Mouse (Mus musculus) urinary bladder, adult 2 months (tissue): ENCODE data around the gene Map4k4. TPM values are rescaled to one million over a fixed set of nuclear protein-coding genes. Genes with fewer than 3 reads are reported as not detected.

Experiments used
- DNase-seq: peaks from one replicate; pipeline ENCODE4 v3.0.0; 2022; ENCODE audit warnings: low spot score
- polyA plus RNA-seq: library from polyadenylated mRNA; depleted of rRNA; stranded (reverse); fragments of >200 nt; gene quantifications from 2 replicates; pipeline ENCODE4 v1.2.3, GENCODE M21; 2012

Gene Map4k4
- polyA plus RNA-seq, 1 experiment: 56.1 TPM

- DNase-seq: no peak
Observed at GRCm38 (mm10) chr1:39963821-39964220, 63.1 kb downstream of the Map4k4 start.

- DNase-seq: no peak
Observed at GRCm38 (mm10) chr1:39964427-39964826, 63.7 kb downstream of the Map4k4 start.

GRCm38 (mm10) chr1:39965461-39965860 is 64.7 kb downstream of the Map4k4 start:
- no peak for DNase-seq

DNA sequence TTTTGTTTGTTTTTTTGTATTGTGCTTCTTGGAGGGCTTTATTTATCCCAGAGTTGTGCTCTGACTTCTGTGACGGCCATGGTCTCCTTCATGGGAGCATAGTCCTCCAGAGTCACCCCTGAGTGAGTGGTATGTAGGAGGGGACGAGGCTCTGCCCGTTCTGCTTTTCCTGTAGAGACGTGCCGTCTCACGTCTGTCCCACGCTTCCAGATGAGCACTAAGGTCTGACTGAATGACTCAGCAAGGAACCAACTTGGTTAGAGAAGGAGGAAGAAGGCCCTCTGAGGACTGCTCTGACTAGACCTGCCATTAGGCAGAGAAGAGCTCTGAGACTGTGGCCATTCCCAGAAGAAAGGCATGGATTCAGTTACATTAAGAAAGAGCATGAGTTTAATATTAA is 68.3 kb downstream of the Map4k4 start:
- DNase-seq: no peak

- DNase-seq: no peak
Observed at GRCm38 (mm10) chr1:39969771-39970406, 69.2 kb downstream of the Map4k4 start.

DNA sequence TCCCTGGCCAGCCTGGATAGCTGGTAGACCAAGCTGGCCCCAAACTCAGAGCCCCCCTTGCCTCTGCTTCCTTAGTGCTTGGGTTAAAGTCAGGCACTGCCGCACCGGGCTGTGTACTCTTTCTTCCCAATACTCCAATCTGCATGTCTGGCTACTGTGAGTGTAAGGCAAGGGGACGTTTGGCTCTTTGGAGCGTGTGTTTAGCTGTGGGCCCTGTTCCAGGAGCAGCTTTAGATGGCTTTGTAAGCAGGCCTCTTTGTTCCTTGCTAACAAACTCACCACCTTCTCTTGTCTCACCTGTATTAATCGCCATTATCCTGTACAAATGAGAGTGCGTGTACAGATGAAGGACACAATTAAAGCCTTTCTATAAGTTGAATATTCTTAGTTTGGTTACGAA is 71.7 kb downstream of the Map4k4 start:
- no peak for DNase-seq

GRCm38 (mm10) chr1:39973911-39974310 is 73.2 kb downstream of the Map4k4 start:
- DNase-seq: no peak

GRCm38 (mm10) chr1:39975005-39975404 is 74.3 kb downstream of the Map4k4 start:
- DNase-seq: no peak

DNA sequence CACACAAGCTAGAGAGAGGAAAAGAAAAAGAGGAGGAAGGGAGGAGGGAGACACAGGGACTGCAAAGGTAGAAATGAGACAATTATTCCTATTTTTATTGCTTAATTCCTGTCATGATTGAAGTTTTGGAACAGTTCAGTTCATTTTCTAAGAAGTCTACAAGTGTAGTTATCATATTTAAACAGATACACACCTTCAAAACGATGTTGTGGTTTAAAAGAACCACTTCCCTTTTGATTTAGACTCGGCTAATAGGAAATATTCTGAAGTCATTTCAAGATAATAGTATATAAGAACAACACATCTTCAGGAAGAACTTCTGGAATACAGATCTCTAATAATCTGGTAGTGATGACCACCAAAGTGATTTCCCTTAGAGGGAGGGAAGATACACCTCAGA is 75.4 kb downstream of the Map4k4 start:
- DNase-seq: no peak

GRCm38 (mm10) chr1:39976847-39977744 is 76.4 kb downstream of the Map4k4 start:
- DNase-seq: no peak

GRCm38 (mm10) chr1:39978781-39979486 is 78.2 kb downstream of the Map4k4 start:
- no peak for DNase-seq

- DNase-seq: no peak
Observed at GRCm38 (mm10) chr1:39980314-39981290, 79.9 kb downstream of the Map4k4 start.

DNA sequence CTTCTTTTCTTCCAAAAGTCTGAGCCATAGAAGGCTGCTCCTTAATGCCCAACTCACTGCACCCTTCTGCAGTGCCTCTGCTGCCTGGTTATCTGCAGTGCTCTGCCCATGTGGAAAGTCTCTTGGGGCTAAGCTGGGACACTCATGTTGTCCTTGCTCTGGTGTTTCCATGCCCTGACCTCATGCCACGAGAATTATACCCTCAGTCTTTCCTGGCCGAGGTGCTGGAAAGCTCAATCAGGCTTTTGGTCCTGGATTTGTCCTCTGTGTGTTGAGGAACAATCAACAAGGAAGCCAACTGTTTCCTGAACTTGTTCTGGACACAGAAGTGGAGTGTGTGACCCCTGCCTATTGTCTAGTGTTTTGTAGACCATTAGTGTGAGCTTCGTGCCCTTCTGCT is 81.3 kb downstream of the Map4k4 start:
- no peak for DNase-seq

- DNase-seq: no peak
Observed at GRCm38 (mm10) chr1:39982727-39983487, 82.2 kb downstream of the Map4k4 start.

DNA sequence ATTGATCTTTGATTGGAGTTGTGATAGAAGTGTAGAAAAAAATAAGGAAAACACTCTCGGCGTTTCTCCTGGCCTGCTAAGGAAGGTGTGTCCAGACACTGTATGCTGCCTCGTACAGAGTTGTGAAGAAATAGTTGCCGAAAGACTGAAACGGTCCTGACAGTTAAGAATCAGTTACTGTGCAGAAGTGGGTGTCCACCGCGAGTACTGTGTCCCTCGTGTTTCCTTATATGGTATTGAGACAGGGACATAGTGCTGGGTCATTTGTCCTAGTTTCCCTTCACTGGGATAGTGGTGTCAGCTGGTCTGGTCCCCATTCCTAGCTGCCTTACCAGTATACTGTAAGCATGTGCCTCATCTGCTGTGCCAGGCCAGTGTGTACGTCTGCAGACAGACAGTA is 83.6 kb downstream of the Map4k4 start:
- no peak for DNase-seq

DNA sequence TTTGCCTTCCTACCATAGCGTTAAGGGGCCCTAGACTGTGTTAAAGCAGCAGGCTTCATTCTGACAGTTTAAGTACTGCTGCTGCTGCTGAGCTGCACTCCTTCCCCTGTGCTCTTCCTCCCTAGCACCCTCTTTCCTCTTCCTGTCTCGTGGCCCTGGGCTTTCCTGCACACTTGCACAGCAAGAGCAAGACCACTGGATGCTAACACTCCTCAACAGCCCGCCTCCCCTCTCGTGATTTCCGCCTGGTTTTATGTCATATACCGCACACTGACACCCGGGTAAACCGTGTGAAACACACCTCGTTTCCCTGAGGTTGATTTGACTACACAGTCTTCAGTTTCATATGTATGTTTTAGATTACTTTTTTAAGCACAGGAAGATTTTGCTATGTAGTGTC is 86.1 kb downstream of the Map4k4 start:
- DNase-seq: no peak

- DNase-seq: no peak
Observed at GRCm38 (mm10) chr1:39988841-39989240, 88.1 kb downstream of the Map4k4 start.

DNA sequence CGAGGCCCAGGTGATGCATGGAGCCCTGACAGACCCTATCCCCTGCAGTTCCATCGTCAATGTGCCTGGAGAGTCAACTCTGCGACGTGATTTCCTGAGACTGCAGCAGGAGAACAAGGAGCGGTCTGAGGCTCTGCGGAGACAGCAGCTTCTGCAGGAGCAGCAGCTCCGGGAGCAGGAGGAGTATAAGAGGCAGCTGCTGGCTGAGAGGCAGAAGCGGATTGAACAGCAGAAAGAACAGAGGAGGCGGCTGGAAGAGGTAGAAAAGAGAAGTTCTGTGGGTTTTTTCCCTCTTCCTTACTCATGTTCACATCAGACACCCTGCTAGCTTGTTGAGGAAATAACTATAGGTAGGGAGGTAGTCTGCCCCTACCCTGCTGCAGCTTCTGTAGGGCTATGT is 89.3 kb downstream of the Map4k4 start:
- no peak for DNase-seq

DNA sequence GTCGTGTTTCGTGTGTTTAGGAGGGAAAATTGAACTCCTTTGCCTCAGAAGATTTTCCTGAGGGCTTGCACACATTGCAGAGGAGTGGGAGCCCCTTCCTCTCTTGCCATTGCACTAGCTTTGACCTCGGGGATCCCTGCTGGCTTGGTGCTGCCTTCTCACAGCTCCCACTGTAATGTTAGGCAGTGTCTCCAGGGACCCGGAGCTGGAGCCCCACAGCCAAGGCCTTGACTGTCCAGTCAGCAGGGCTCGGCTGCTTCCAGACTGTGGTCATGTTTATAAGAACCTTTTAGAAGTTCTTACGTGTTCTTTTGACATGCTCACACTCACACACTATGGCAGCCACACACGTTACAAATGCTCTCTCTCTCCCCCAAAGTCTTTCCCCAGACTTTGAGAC is 93.2 kb downstream of the Map4k4 start:
- DNase-seq: no peak

DNA sequence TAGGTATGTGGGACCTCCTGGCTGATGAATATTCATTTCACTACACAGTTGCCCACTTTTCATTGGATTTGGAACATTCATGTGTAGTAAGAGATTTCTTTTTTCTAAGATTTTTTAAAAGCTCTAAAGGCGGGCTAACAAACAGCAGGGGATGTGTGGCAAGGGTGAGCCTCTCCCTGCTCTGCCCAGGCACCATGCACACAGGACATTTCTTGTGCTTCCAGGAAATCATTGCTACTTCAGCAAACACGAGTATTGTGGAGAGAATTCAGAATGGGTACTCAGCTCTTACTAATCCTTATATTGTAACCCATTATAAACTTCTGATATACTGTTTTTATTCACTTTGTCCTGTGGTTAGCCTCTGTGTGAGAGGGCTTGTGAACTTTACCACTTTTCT is 94.9 kb downstream of the Map4k4 start:
- no peak for DNase-seq

- DNase-seq: no peak
Observed at GRCm38 (mm10) chr1:40000476-40000875, 99.8 kb downstream of the Map4k4 start.
